Mouse (Mus musculus): ENCODE measurements at regions not wholly inside any gene's neighbourhood (a gene's known extent, or its start where the extent isn't known, plus 50 kb on each side); places are given as distances from the start of the nearest gene placed in this dataset.

- no peak for DNase-seq
Observed at GRCm38 (mm10) chr10:14875216-14875615, 157.2 kb upstream of the Gje1 start.

- no peak for DNase-seq
Observed at GRCm38 (mm10) chr10:14861241-14861640, 143.2 kb upstream of the Gje1 start.

GRCm38 (mm10) chr10:14860126-14860638 lies 142.2 kb upstream of the Gje1 start:
- no peak for DNase-seq

DNA sequence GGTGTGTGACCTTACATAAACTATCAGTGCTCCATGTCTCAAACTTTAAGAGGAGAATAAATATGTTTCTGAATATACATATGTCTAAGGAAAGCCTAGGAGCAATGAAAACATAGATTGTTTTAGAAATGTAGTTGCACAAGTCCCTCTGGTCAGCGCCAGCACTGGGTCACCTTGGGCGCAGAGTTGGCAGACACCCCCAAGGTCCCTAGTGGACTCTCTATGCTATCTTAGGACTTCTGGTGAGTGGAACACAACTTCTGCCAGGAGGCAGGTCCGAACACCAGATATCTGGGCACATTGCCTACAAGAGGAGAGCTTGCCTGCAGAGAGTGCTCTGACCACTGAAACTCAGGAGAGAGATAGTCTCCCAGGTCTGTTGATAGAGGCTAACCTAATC lies 128.6 kb upstream of the Gje1 start:
- peak; percentile 4 for DNase-seq

DNA sequence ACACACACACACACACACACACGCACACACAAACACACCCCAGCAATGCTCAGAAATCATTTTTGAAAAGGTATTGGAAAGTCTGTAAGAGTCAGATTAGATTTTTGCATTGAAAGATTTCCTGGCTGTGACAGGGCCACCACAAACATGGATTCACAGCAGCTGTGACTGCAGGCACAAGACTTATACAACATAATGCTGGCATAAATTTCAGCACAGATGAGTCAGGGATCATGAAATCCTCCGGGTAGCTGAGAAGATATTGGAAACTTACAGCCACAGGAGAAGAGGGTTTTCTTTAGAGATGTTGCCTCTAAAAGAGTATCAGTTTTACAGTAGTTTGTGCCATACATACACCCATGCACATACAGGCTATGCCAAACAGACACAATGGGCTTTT lies 127.0 kb upstream of the Gje1 start:
- DNase-seq: no peak
